Mouse (Mus musculus): ENCODE results near the gene Dhx37. TPM values are rescaled to one million over a fixed set of nuclear protein-coding genes. Genes with fewer than 3 reads are reported as not detected.
"Not testable (repeated sequence)": the region's sequence is repeated elsewhere in the genome, so short reads cannot be mapped to it uniquely, and the experiment has no call there.

Dhx37 gene
- polyA plus RNA-seq, 1 experiment from 2014 or later, result 11.4 TPM

DNA sequence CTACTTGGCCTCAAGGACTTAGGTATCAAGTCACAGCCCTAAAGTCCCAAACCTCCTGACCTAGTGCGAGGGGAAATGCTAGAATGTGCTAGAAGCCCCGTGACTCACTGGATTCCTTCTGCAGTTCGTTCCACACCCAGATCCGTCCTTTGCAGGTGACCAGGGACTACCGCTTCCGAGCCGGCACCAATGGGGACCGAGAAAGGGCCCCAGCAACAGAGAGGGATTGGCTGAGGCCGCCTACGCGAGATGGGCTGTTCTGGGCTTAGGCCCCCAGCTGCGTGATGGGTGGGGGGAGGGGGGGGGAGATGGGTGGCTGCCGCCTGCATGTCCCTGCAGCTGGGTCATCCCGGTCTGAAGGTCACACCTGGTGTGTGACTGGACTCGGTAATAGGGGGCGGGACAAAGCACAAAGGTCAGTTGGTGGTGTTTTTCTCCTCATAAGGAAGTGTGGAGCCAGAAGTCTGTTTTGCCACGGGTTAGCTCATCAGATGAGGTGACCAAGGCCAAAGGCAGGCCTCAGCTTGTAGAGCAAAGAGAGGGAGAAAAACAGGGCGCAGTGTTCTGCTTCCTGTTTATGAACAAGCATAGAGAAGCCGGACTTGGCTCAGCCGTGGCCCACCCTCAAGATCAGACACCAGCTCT lies 40.8 kb downstream of the Dhx37 start:
- ATAC-seq, result peak; percentile 91
- Histone ChIP-seq H3K27ac (peak overlapping the region; percentile 98), H3K4me2 (peak overlapping the region; percentile 73), H3K4me1 (peaks cover 53% of the 10 kb centered on the region), H3K27me3 (replicated peaks) (peaks cover 7% of the 10 kb centered on the region), H3K9ac (peak overlapping the region; percentile 68), H3K36me3 (peaks cover 9% of the 10 kb centered on the region), H3K9me3 (replicated peaks) (no peaks in the 10 kb centered on the region), H3K4me3 (peak overlapping the region; percentile 60)
- under 1% methylated on average over 20 of the region's 20 CpGs for WGBS (ENCODE audit: insufficient replicate concordance)

DNA sequence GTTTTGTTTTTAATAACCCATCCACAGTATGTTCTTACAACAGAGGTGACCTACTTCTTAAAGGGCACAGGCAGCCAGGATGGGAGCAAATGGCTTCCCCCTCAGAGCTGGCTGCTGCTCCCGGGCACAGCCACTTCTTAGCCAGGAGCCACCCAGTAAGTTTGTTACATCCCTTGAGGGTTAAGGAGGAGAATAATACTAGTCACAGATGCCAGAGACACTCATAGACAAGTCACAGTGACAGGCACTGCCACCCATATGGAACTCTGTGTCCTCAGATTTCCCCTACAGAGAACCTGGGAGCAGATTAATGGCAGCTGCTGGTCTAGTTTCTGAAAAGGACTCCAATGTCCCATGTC lies 41.3 kb downstream of the Dhx37 start:
- H3K27ac ChIP-seq, result peak overlapping the region; percentile 98
- H3K4me1 ChIP-seq, result peaks cover 54% of the 10 kb centered on the region
- peak; percentile 13 for ATAC-seq
- H3K36me3 ChIP-seq, result peaks cover 11% of the 10 kb centered on the region
- WGBS (ENCODE audit: insufficient replicate concordance), result 33% methylated on average over 1 of the region's 1 CpGs
- peak overlapping the region; percentile 73 for H3K4me2 ChIP-seq
- H3K9ac ChIP-seq, result peak overlapping the region; percentile 68
- peak overlapping the region; percentile 60 for H3K4me3 ChIP-seq
- H3K27me3 ChIP-seq (replicated peaks), result peaks cover 7% of the 10 kb centered on the region
- no peaks in the 10 kb centered on the region for H3K9me3 ChIP-seq (replicated peaks)

DNA sequence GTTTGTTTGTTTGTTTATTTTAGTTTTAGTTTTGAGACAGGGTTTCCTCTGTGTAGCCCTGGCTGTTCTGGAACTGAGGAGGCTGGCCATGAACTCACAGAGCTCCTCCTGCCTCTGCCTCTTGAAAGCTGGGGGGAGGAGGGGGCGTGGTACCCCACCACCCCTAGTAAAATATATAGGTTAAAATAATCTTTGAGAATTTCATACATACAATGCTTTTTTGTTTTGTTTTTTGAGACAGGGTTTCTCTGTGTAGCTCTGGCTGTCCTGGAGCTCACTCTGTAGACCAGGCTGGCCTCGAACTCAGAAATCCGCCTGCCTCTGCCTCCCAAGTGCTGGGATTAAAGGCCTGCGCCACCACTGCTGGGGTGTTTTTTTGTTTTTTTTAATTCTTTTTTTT lies 41.7 kb downstream of the Dhx37 start:
- Histone ChIP-seq H3K4me1 (peaks cover 54% of the 10 kb centered on the region), H3K36me3 (peaks cover 13% of the 10 kb centered on the region), H3K27ac (peak overlapping the region; percentile 98), H3K4me2 (peak overlapping the region; percentile 73; the same call in 1 of the 2 replicates)
- WGBS (ENCODE audit: insufficient replicate concordance), result 87% methylated on average over 4 of the region's 4 CpGs
- not testable (repeated sequence) for H3K9me3 ChIP-seq (replicated peaks); H3K4me3 ChIP-seq; ATAC-seq; H3K27me3 ChIP-seq (replicated peaks); H3K9ac ChIP-seq

DNA sequence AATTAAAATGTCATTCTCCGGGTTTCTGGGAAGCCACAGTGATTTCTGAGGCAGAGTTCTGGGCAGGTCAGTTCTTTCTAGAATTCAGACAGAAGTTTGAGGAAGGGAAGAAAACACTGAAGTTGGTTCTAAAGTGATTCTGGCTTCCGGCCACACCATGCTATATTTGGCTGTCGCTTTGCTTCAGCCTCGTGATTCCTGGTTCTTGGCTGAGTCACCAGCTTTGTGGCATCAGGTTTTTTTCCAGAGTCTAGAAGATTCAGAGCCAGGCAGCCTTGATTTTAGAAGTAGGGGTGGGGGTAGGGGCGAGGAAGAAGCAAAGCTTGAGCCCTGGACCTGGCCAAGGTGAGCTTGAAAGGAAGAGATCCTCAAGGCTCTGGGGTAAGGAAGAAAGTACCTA lies 42.3 kb downstream of the Dhx37 start:
- Histone ChIP-seq H3K27me3 (replicated peaks) (peaks cover under 1% of the 10 kb centered on the region; the same call in 1 of the 2 replicates), H3K36me3 (peaks cover 15% of the 10 kb centered on the region), H3K9ac (no peak overlapping the region), H3K4me1 (peaks cover 54% of the 10 kb centered on the region), H3K27ac (peak overlapping the region; percentile 98), H3K4me2 (no peak overlapping the region), H3K9me3 (replicated peaks) (no peaks in the 10 kb centered on the region), H3K4me3 (no peak overlapping the region)
- WGBS (ENCODE audit: insufficient replicate concordance), result 70% methylated on average over 5 of the region's 5 CpGs
- no peak for ATAC-seq

DNA sequence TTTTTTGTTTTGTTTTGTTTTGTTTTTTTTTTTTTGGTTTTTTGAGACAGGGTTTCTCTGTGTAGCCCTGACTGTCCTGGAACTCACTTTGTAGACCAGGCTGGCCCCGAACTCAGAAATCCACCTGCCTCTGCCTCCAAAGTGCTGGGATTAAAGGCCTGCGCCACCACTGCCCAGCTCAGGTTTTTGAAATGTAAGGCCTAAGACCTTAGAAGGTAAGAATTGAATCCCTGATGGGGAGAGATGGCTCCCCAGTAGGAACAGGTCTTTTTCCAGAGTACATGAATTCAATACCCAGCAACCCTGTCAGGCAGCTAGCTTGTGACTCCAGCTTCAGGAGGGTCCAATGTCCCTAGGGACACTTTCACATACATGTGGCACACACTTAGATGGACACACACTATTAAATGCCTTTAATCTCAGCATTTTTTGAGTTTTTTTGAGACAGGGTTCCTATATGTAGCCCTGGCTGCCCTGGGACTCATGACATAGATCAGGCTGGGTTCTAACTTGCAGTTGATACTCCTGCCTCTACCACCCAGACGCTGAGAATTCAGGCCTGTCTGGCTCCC lies 42.9 kb downstream of the Dhx37 start:
- WGBS (ENCODE audit: insufficient replicate concordance), result 90% methylated on average over 3 of the region's 3 CpGs
- peaks cover 54% of the 10 kb centered on the region for H3K4me1 ChIP-seq

DNA sequence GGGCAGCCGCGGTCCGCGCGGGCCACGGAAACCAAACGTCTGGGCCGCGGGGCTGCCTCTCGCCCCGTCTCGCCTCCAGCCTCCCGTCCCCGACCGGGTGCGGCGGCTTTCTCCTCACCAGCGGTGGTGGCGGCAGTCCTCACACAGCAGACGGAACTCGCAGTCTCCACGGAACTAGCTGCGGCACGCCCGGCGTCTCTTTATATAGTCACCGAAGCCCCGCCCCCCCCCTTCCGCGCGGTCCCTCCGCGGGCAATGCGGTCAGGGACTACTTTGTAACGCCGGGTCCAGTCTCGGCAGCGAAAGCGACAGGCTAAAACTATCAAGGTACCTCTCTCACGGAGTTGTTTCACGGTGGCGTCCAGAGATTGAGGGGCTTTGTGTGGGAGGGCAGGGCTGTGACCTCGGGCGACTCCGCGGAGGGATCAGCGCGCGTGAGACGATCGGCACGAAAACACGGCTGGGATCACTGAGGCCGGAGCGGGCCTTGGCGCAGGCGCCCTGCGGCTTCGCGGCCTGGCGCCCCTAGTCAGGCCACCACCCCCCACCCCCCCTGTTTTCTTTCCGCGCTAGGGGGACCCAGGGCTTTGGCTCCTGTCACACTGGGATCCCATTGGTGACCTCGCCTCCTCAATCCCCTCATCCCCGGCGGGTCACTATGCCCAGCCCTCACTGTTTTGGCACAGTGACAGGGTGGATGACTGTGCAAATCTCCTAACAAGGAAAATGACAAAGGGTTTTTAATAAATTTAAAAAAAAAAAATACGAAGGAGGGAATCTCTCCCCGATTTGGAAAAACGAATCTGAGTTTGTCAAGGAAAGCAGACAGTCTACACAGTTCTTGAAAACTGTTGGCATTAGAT lies 44.1 kb downstream of the Dhx37 start, which contains the start of gene Ubc:
Ubc (minus strand) TSS at position 624 of the 863 bp plus-strand sequence.
- Histone ChIP-seq H3K9me3 (replicated peaks) (no peaks in the 10 kb centered on the region), H3K4me2 (peak within 1 kb of the TSS; percentile 93), H3K4me1 (peaks cover 56% of the 10 kb centered on the region), H3K27ac (peak within 1 kb of the TSS; percentile 98), H3K9ac (peak within 1 kb of the TSS; percentile 99), H3K4me3 (peak within 1 kb of the TSS; percentile 100), H3K36me3 (peaks cover 27% of the 10 kb centered on the region), H3K27me3 (replicated peaks) (no peaks in the 10 kb centered on the region)
- WGBS (ENCODE audit: insufficient replicate concordance), result under 1% methylated on average over 69 of the region's 69 CpGs
- peak; percentile 47 for ATAC-seq

More for the DNA sequence above, 42.9 kb downstream of the Dhx37 start:
- Histone ChIP-seq H3K4me2 (no peak overlapping the region), H3K4me3 (no peak overlapping the region), H3K27ac (peak overlapping the region; percentile 98), H3K9ac (no peak overlapping the region), H3K9me3 (replicated peaks) (no peaks in the 10 kb centered on the region), H3K27me3 (replicated peaks) (no peaks in the 10 kb centered on the region), H3K36me3 (peaks cover 16% of the 10 kb centered on the region)
- no peak for ATAC-seq

DNA sequence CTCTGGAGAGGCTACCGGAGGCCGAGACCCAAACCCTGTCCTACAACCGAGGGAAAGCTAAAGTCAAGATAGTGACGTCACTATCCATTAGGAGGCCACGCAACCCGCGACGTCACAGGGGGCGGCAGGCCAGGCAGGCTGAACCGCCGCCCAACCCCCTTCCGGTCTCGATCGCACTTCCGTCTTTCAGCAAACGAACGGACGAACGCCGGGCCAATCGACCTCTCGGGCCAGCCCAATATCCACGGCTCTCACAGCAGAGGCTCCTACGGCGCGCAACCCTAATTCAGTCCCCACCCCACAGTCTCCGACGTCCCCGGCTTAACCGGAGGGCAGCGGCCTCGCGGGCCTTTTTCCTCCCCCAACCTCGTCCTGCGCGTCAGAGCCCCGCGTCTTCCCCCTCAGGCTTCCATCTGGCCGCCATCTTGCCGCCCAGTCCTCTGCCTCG lies 44.8 kb downstream of the Dhx37 start, which contains the start of gene Gm10382:
Gm10382 (plus strand) TSS at position 192 of the 448 bp plus-strand sequence.
- peaks cover 55% of the 10 kb centered on the region for H3K4me1 ChIP-seq
- H3K4me3 ChIP-seq, result peak within 1 kb of the TSS; percentile 100

DNA sequence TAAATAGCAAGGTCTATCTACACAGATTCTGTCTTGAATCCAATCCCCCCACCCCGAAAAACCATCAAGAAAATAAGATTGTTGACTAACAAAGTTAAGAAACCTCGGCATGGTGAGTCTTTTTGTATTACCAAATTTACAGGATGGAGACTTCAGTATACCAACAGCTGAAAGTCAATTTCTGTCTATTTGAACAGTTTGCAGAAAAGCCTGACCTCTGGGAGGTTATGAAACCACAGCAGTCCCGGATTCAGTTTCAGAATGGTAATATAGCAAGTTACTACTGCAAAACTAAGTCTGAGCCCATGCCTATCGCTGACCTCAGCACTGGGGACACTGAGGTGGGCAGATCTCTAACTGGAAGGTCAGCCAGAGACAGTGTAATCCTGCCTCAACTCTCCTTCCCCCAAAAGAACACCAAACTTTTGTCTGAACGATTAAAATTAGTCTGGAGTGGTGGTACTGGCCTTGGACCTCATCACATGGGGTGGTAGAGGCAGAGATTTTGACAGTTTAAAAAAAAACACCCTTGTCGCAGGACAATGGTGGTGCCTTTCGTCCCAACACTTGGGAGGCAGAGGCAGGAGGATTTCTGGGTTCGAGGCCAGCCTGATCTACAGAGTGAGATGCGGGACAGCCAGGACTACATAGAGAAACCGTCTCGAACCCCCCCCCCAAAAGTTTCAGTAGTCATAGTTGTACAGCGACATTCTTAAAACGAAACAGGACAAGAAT lies 45.4 kb downstream of the Dhx37 start:
- Histone ChIP-seq H3K27ac (peak overlapping the region; percentile 98), H3K4me2 (peak overlapping the region; percentile 93), H3K9ac (peak overlapping the region; percentile 99), H3K27me3 (replicated peaks) (no peaks in the 10 kb centered on the region), H3K4me1 (peaks cover 48% of the 10 kb centered on the region), H3K9me3 (replicated peaks) (no peaks in the 10 kb centered on the region), H3K36me3 (peaks cover 40% of the 10 kb centered on the region), H3K4me3 (peak overlapping the region; percentile 100)
- no peak for ATAC-seq
- 16% methylated on average over 13 of the region's 13 CpGs for WGBS (ENCODE audit: insufficient replicate concordance)

More for the DNA sequence above, 44.8 kb downstream of the Dhx37 start, which contains the start of gene Gm10382:
- no peaks in the 10 kb centered on the region for H3K27me3 ChIP-seq (replicated peaks)
- H3K9ac ChIP-seq, result peak within 1 kb of the TSS; percentile 99
- peaks cover 34% of the 10 kb centered on the region for H3K36me3 ChIP-seq
- WGBS (ENCODE audit: insufficient replicate concordance), result under 1% methylated on average over 41 of the region's 41 CpGs
- H3K4me2 ChIP-seq, result peak within 1 kb of the TSS; percentile 93
- ATAC-seq, result peak; percentile 48
- no peaks in the 10 kb centered on the region for H3K9me3 ChIP-seq (replicated peaks)
- peak within 1 kb of the TSS; percentile 98 for H3K27ac ChIP-seq

DNA sequence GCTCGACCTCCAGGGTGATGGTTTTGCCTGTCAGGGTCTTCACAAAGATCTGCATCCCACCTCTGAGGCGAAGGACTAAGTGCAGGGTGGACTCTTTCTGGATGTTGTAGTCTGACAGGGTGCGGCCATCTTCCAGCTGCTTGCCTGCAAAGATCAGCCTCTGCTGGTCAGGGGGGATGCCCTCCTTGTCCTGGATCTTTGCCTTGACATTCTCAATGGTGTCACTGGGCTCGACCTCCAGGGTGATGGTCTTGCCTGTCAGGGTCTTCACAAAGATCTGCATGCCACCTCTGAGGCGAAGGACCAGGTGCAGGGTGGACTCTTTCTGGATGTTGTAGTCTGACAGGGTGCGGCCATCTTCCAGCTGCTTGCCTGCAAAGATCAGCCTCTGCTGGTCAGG lies 46.6 kb downstream of the Dhx37 start:
- H3K4me3 ChIP-seq; H3K27ac ChIP-seq; ATAC-seq; H3K27me3 ChIP-seq (replicated peaks); H3K4me2 ChIP-seq; H3K9ac ChIP-seq; H3K9me3 ChIP-seq (replicated peaks): not testable (repeated sequence)
- WGBS (ENCODE audit: insufficient replicate concordance), result 86% methylated on average over 5 of the region's 6 CpGs
- Histone ChIP-seq H3K36me3 (peaks cover 40% of the 10 kb centered on the region), H3K4me1 (peaks cover 41% of the 10 kb centered on the region)

DNA sequence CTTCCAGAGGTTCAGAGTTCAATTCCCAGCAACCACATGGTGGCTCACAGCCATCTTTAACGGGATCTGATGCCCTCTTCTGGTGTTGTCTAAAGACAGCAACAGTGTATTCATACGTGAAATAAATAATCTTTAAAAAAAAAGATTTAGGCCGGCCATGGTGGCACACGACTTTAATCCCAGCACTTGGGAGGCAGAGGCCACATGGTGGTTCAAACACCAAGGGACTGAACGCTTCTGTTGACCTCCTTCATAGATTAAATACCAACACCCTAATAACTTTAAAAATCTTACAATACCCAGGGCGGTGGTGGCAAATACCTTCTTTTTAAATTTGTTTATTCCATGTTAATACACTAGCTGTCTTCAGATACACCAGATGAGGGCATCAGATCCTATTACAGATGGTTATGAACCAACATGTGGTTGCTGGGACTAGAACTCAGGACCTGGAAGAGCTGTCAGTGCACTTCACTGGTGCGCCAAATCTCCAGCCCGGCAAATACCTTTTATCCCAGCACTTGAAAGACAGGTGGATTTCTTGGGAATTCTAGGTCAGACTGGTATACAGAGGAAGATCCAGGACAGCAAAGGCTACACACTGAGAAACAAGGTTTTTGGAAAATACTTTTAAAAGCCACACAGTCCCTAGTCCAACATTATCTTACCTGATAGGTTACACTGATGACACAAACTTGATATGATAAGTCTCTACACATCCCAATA lies 48.5 kb downstream of the Dhx37 start:
- H3K36me3 ChIP-seq, result peaks cover 40% of the 10 kb centered on the region
- no peak overlapping the region for H3K4me3 ChIP-seq
- 73% methylated on average over 8 of the region's 8 CpGs for WGBS (ENCODE audit: insufficient replicate concordance)
- H3K27ac ChIP-seq, result no peak overlapping the region
- H3K4me1 ChIP-seq, result peaks cover 25% of the 10 kb centered on the region
- no peaks in the 10 kb centered on the region for H3K27me3 ChIP-seq (replicated peaks)
- no peak overlapping the region for H3K9ac ChIP-seq
- H3K4me2 ChIP-seq, result no peak overlapping the region
- H3K9me3 ChIP-seq (replicated peaks), result no peaks in the 10 kb centered on the region
- ATAC-seq, result no peak

Data from liver, embryonic 12.5 days (tissue).